Mouse (Mus musculus) thymus, adult 2 months (tissue): Measurements from ENCODE around the gene Kif3c. TPM values are rescaled to one million over a fixed set of nuclear protein-coding genes. Genes with fewer than 3 reads are reported as not detected.

Experiments used
- DNase-seq: peaks from one replicate; pipeline ENCODE4 v3.0.0; 2021
- H3K27ac ChIP-seq: fragments of 200-500 bp; 2 replicates; pipeline ENCODE4 v1.5.1; 2012; ENCODE audit warnings: low read length, control low read depth; ENCODE audit not compliant: control insufficient read depth, insufficient read depth
- H3K27me3 ChIP-seq: fragments of 200-500 bp; 2 replicates; pipeline ENCODE4 v1.6.1; 2012; ENCODE audit warnings: mild to moderate bottlenecking, low read length, moderate library complexity, mixed read lengths; ENCODE audit not compliant: control insufficient read depth, insufficient read depth
- H3K36me3 ChIP-seq: fragments of 200-500 bp; 2 replicates; pipeline ENCODE4 v1.6.1; 2012; ENCODE audit warnings: mild to moderate bottlenecking, low read length, moderate library complexity; ENCODE audit not compliant: control insufficient read depth, insufficient read depth
- H3K4me1 ChIP-seq: fragments of 200-500 bp; replicated peaks from 2 replicates; pipeline ENCODE4 v1.6.1; 2012; ENCODE audit warnings: low read length; ENCODE audit not compliant: control insufficient read depth, insufficient read depth
- H3K4me3 ChIP-seq: fragments of 200-500 bp; 2 replicates; pipeline ENCODE4 v1.5.1; 2012; ENCODE audit warnings: mild to moderate bottlenecking, low read length, control low read depth, moderate library complexity; ENCODE audit not compliant: control insufficient read depth, insufficient read depth
- CTCF ChIP-seq: fragments of 200-500 bp; IDR thresholded peaks from 2 replicates; pipeline ENCODE4 v1.5.1; 2012; ENCODE audit warnings: mild to moderate bottlenecking, control low read depth, low read length, moderate library complexity, borderline replicate concordance; ENCODE audit not compliant: control insufficient read depth, poor library complexity, insufficient read depth; ENCODE audit errors: extremely low read depth
- POLR2A ChIP-seq: fragments of 200-500 bp; IDR thresholded peaks from 2 replicates; pipeline ENCODE4 v1.6.1; 2012; ENCODE audit warnings: mild to moderate bottlenecking, low read length, control low read depth, moderate library complexity; ENCODE audit not compliant: control insufficient read depth, poor library complexity, insufficient read depth; ENCODE audit errors: extremely low read depth
- WGBS: fragments of 180-500 bp; shearing (Covaris S2); methylation state at CpG from one replicate; pipeline ENCODE4 v1.1.7; 2018; 5-methylcytosine and 5-hydroxymethylcytosine counted together
- polyA plus RNA-seq: library from polyadenylated mRNA; depleted of rRNA; stranded (reverse); fragments of >200 nt; gene quantifications from 2 replicates; pipeline ENCODE4 v1.2.3, GENCODE M21; 2012

The Kif3c gene
- polyA plus RNA-seq, 1 experiment, result 17.5 TPM

- no peaks in the 10 kb centered on the region for H3K36me3 ChIP-seq
- TF ChIP-seq POLR2A (no peak), CTCF (no peak)
- H3K27me3 ChIP-seq, result no peaks in the 10 kb centered on the region
- no peak overlapping the region for H3K4me3 ChIP-seq
- WGBS, result 88% methylated on average over 4 of the region's 4 CpGs
- DNase-seq, result no peak
- no peaks in the 10 kb centered on the region for H3K4me1 ChIP-seq
- no peak overlapping the region for H3K27ac ChIP-seq
These were observed 35.3 kb upstream of the Kif3c start for GRCm38 (mm10) chr12:3329677-3330076.

- no peak for DNase-seq
- Histone ChIP-seq H3K36me3 (no peaks in the 10 kb centered on the region), H3K4me1 (no peaks in the 10 kb centered on the region), H3K27ac (no peak overlapping the region), H3K27me3 (no peaks in the 10 kb centered on the region), H3K4me3 (no peak overlapping the region)
- no peak for TF ChIP-seq CTCF
- TF ChIP-seq POLR2A, result no peak
- WGBS, result 17% methylated on average over 1 of the region's 1 CpGs
These were observed 26.0 kb upstream of the Kif3c start for GRCm38 (mm10) chr12:3338931-3339330.

GRCm38 (mm10) chr12:3344155-3344554 lies 20.8 kb upstream of the Kif3c start:
- Histone ChIP-seq H3K27ac (no peak overlapping the region), H3K27me3 (no peaks in the 10 kb centered on the region), H3K36me3 (no peaks in the 10 kb centered on the region), H3K4me1 (no peaks in the 10 kb centered on the region), H3K4me3 (no peak overlapping the region)
- no peak for DNase-seq
- TF ChIP-seq POLR2A, result no peak
- no peak for TF ChIP-seq CTCF
- WGBS, result 90% methylated on average over 2 of the region's 2 CpGs

GRCm38 (mm10) chr12:3345038-3345437 lies 19.9 kb upstream of the Kif3c start:
- H3K4me1 ChIP-seq, result no peaks in the 10 kb centered on the region
- no peaks in the 10 kb centered on the region for H3K27me3 ChIP-seq
- WGBS, result 92% methylated on average over 5 of the region's 5 CpGs
- no peak overlapping the region for H3K27ac ChIP-seq
- H3K36me3 ChIP-seq, result no peaks in the 10 kb centered on the region
- TF ChIP-seq POLR2A (no peak), CTCF (no peak)
- no peak for DNase-seq
- no peak overlapping the region for H3K4me3 ChIP-seq

- H3K4me1 ChIP-seq, result no peaks in the 10 kb centered on the region; the same call in 1 of the 2 replicates
- no peak for DNase-seq
- no peak overlapping the region for H3K4me3 ChIP-seq
- H3K27ac ChIP-seq, result no peak overlapping the region
- no peaks in the 10 kb centered on the region for H3K36me3 ChIP-seq
- TF ChIP-seq POLR2A, result no peak
- no peak for TF ChIP-seq CTCF
- H3K27me3 ChIP-seq, result no peaks in the 10 kb centered on the region
These were observed 17.2 kb upstream of the Kif3c start for GRCm38 (mm10) chr12:3347682-3348081.

- DNase-seq, result no peak
- Histone ChIP-seq H3K36me3 (no peaks in the 10 kb centered on the region), H3K4me3 (no peak overlapping the region), H3K27me3 (no peaks in the 10 kb centered on the region), H3K4me1 (no peaks in the 10 kb centered on the region; the same call in 1 of the 2 replicates), H3K27ac (no peak overlapping the region)
- TF ChIP-seq POLR2A (no peak), CTCF (no peak)
- WGBS, result 52% methylated on average over 3 of the region's 3 CpGs
These were observed 15.5 kb upstream of the Kif3c start for GRCm38 (mm10) chr12:3349387-3349786.

GRCm38 (mm10) chr12:3350136-3350535 lies 14.8 kb upstream of the Kif3c start:
- Histone ChIP-seq H3K4me1 (no peaks in the 10 kb centered on the region; the same call in 1 of the 2 replicates), H3K36me3 (no peaks in the 10 kb centered on the region), H3K4me3 (no peak overlapping the region), H3K27me3 (no peaks in the 10 kb centered on the region), H3K27ac (no peak overlapping the region; the same call in 1 of the 2 replicates)
- WGBS, result 71% methylated on average over 5 of the region's 5 CpGs
- DNase-seq, result no peak
- TF ChIP-seq POLR2A (no peak), CTCF (no peak)
